Mouse (Mus musculus) MEL (cell line): ENCODE data around the gene 9430097D07Rik. TPM values are rescaled to one million over a fixed set of nuclear protein-coding genes. Genes with fewer than 3 reads are reported as not detected.
A peak's percentile ranks its signal among the peaks of the same experiment; 100 is the strongest.

ENCODE experiments used
- DNase-seq: peaks from one replicate; pipeline ENCODE4 v3.0.0; 2011; ENCODE audit warnings: low read depth, low spot score
- H3K27ac ChIP-seq: 2 replicates; pipeline ENCODE4 v1.5.1; 2012; ENCODE audit warnings: low read depth, mild to moderate bottlenecking, control low read depth, low read length, moderate library complexity; ENCODE audit not compliant: control insufficient read depth
- H3K27me3 ChIP-seq, 2 experiments: fragments of 150-350 bp in 1 of 2; sonication (generic) in 1 of 2; 2 replicates each; pipeline ENCODE4 v1.6.1; 2012; ENCODE audit warnings: low read length in 2 of 2, mild to moderate bottlenecking in 2 of 2, improper control_type of control experiment in 1 of 2, moderate library complexity in 1 of 2; ENCODE audit not compliant: insufficient read depth in 2 of 2, control insufficient read depth in 1 of 2
- H3K36me3 ChIP-seq, 2 experiments: 2 replicates each; pipeline ENCODE4 v1.6.1; 2012 to 2014; ENCODE audit warnings: low read length in 2 of 2, improper control_type of control experiment in 1 of 2, inconsistent platforms in 1 of 2, mild to moderate bottlenecking in 1 of 2; ENCODE audit not compliant: insufficient read depth in 2 of 2, control insufficient read depth in 1 of 2
- H3K4me1 ChIP-seq, 2 experiments: fragments of 150-350 bp in 1 of 2; sonication (generic) in 1 of 2; 2 replicates each; pipeline ENCODE4 v1.6.1; 2012; ENCODE audit warnings: low read length in 2 of 2, improper control_type of control experiment in 1 of 2, mild to moderate bottlenecking in 1 of 2; ENCODE audit not compliant: insufficient read depth in 2 of 2, control insufficient read depth in 1 of 2
- H3K4me3 ChIP-seq, 2 experiments: fragments of 150-350 bp in 1 of 2; sonication (generic) in 1 of 2; 2 replicates each; pipeline ENCODE4 v1.5.1; 2012; ENCODE audit warnings: low read depth in 2 of 2, low read length in 2 of 2, mild to moderate bottlenecking in 2 of 2, moderate library complexity in 2 of 2, control low read depth in 1 of 2, improper control_type of control experiment in 1 of 2; ENCODE audit not compliant: control insufficient read depth in 1 of 2, insufficient read depth in 1 of 2
- H3K79me2 ChIP-seq: 2 replicates; pipeline ENCODE4 v1.6.1; 2012; ENCODE audit warnings: mild to moderate bottlenecking, low read length, moderate library complexity; ENCODE audit not compliant: control insufficient read depth, poor library complexity, insufficient read depth
- H3K9ac ChIP-seq: 2 replicates; pipeline ENCODE4 v1.6.1; 2012; ENCODE audit warnings: low read depth, mild to moderate bottlenecking, control low read depth, low read length, moderate library complexity; ENCODE audit not compliant: control insufficient read depth, poor library complexity, severe bottlenecking
- H3K9me3 ChIP-seq: fragments of 150-350 bp; sonication (generic); replicated peaks from 2 replicates; pipeline ENCODE4 v1.6.1; 2012; ENCODE audit warnings: mild to moderate bottlenecking, low read length, improper control_type of control experiment, moderate library complexity; ENCODE audit not compliant: insufficient read depth
- BHLHE40 ChIP-seq: IDR thresholded peaks from 2 replicates; pipeline ENCODE4 v1.6.1; 2012; ENCODE audit warnings: low read depth, mild to moderate bottlenecking, inconsistent platforms, low read length, improper control_type of control experiment, borderline replicate concordance
- CHD2 ChIP-seq: IDR thresholded peaks from 2 replicates; pipeline ENCODE4 v1.6.1; 2011; ENCODE audit warnings: low read length, improper control_type of control experiment
- CTCF ChIP-seq, 3 experiments: IDR thresholded peaks in 2 of 3; conservative IDR thresholded peaks in 1 of 3; 2 replicates each; pipeline ENCODE4 v1.5.1; 2011 to 2012; ENCODE audit warnings: low read length in 3 of 3, low read depth in 2 of 3, mild to moderate bottlenecking in 2 of 3, improper control_type of control experiment in 1 of 3, inconsistent platforms in 1 of 3, mixed read lengths in 1 of 3, moderate library complexity in 1 of 3; ENCODE audit not compliant: control insufficient read depth in 1 of 3, insufficient read depth in 1 of 3, poor library complexity in 1 of 3, severe bottlenecking in 1 of 3
- E2F4 ChIP-seq: IDR thresholded peaks from 2 replicates; pipeline ENCODE4 v1.6.1; 2011; ENCODE audit warnings: low read depth, low read length, improper control_type of control experiment, borderline replicate concordance
- EP300 ChIP-seq, 2 experiments: IDR thresholded peaks; 2 replicates each; pipeline ENCODE4 v1.6.1; 2011; ENCODE audit warnings: improper control_type of control experiment in 2 of 2, low read length in 2 of 2, low read depth in 1 of 2, mild to moderate bottlenecking in 1 of 2
- ETS1 ChIP-seq: IDR thresholded peaks from 2 replicates; pipeline ENCODE4 v1.6.1; 2012; ENCODE audit warnings: low read depth, mild to moderate bottlenecking, inconsistent platforms, low read length, improper control_type of control experiment, moderate library complexity
- GATA1 ChIP-seq: IDR thresholded peaks from 2 replicates; pipeline ENCODE4 v1.6.1; 2011; ENCODE audit warnings: low read depth, low read length, improper control_type of control experiment
- JUND ChIP-seq: IDR thresholded peaks from 2 replicates; pipeline ENCODE4 v1.6.1; 2011; ENCODE audit warnings: low read depth, mild to moderate bottlenecking, improper control_type of control experiment, low read length
- MAFK ChIP-seq: IDR thresholded peaks from 2 replicates; pipeline ENCODE4 v1.6.1; 2011; ENCODE audit warnings: low read depth, mild to moderate bottlenecking, low read length, improper control_type of control experiment, borderline replicate concordance
- MAX ChIP-seq: IDR thresholded peaks from 2 replicates; pipeline ENCODE4 v1.6.1; 2011; ENCODE audit warnings: low read length, improper control_type of control experiment
- MAZ ChIP-seq: IDR thresholded peaks from 2 replicates; pipeline ENCODE4 v1.6.1; 2012; ENCODE audit warnings: low read depth, mild to moderate bottlenecking, inconsistent platforms, low read length, improper control_type of control experiment
- MYB ChIP-seq: IDR thresholded peaks from 2 replicates; pipeline ENCODE4 v1.6.1; 2011; ENCODE audit warnings: mild to moderate bottlenecking, low read depth, low read length, improper control_type of control experiment
- MYC ChIP-seq: IDR thresholded peaks from 2 replicates; pipeline ENCODE4 v1.6.1; 2011; ENCODE audit warnings: low read depth, mild to moderate bottlenecking, low read length, improper control_type of control experiment, moderate library complexity
- NRF1 ChIP-seq: IDR thresholded peaks from 2 replicates; pipeline ENCODE4 v1.6.1; 2014; ENCODE audit warnings: low read depth, mild to moderate bottlenecking, inconsistent platforms, low read length, improper control_type of control experiment, moderate library complexity; ENCODE audit not compliant: poor library complexity, insufficient read depth, severe bottlenecking
- POLR2AphosphoS2 ChIP-seq: IDR thresholded peaks from 2 replicates; pipeline ENCODE4 v1.6.1; 2011; ENCODE audit warnings: low read length, improper control_type of control experiment
- POLR2AphosphoS5 ChIP-seq: IDR thresholded peaks from 2 replicates; pipeline ENCODE4 v1.6.1; 2012; ENCODE audit warnings: low read depth, borderline replicate concordance, mild to moderate bottlenecking, inconsistent platforms, low read length, moderate library complexity, mixed read lengths
- RAD21 ChIP-seq: IDR thresholded peaks from 2 replicates; pipeline ENCODE4 v1.6.1; 2011; ENCODE audit warnings: mild to moderate bottlenecking, low read depth, low read length, improper control_type of control experiment
- RCOR1 ChIP-seq: IDR thresholded peaks from 2 replicates; pipeline ENCODE4 v1.6.1; 2012; ENCODE audit warnings: low read depth, mild to moderate bottlenecking, inconsistent platforms, low read length, improper control_type of control experiment
- TAL1 ChIP-seq: IDR thresholded peaks from 2 replicates; pipeline ENCODE4 v1.6.1; 2012; ENCODE audit warnings: mild to moderate bottlenecking, inconsistent platforms, low read length, moderate library complexity, mixed read lengths
- TBP ChIP-seq: IDR thresholded peaks from 2 replicates; pipeline ENCODE4 v1.8.0; 2011; ENCODE audit warnings: low read depth, low read length, improper control_type of control experiment
- UBTF ChIP-seq: IDR thresholded peaks from 2 replicates; pipeline ENCODE4 v1.6.1; 2012; ENCODE audit warnings: low read depth, mild to moderate bottlenecking, inconsistent platforms, low read length, improper control_type of control experiment, moderate library complexity, borderline replicate concordance; ENCODE audit not compliant: insufficient read depth
- USF1 ChIP-seq: IDR thresholded peaks from 2 replicates; pipeline ENCODE4 v1.6.1; 2014; ENCODE audit warnings: low read depth, mild to moderate bottlenecking, inconsistent platforms, low read length, improper control_type of control experiment, moderate library complexity
- ZC3H11A ChIP-seq: IDR thresholded peaks from 2 replicates; pipeline ENCODE4 v1.6.1; 2012; ENCODE audit warnings: low read depth, mild to moderate bottlenecking, inconsistent platforms, low read length, improper control_type of control experiment
- ZKSCAN1 ChIP-seq: IDR thresholded peaks from 2 replicates; pipeline ENCODE4 v1.6.1; 2012; ENCODE audit warnings: low read depth, mild to moderate bottlenecking, inconsistent platforms, low read length, improper control_type of control experiment, moderate library complexity
- ZMIZ1 ChIP-seq: IDR thresholded peaks from 2 replicates; pipeline ENCODE4 v1.6.1; 2012; ENCODE audit warnings: low read depth, mild to moderate bottlenecking, inconsistent platforms, low read length, improper control_type of control experiment, moderate library complexity
- ZNF384 ChIP-seq: IDR thresholded peaks from 2 replicates; pipeline ENCODE4 v1.6.1; 2012; ENCODE audit warnings: low read depth, mild to moderate bottlenecking, inconsistent platforms, low read length, improper control_type of control experiment
- polyA plus RNA-seq, 2 experiments: library from polyadenylated mRNA; stranded (reverse) in 1 of 2; unstranded in 1 of 2; fragments of >175 nt in 1 of 2; fragments of >200 nt in 1 of 2; gene quantifications; 2 replicates each; pipeline versions ENCODE4 v1.2.1 to v1.2.4; 2012; ENCODE audit warnings: low replicate concordance in 2 of 2, low read depth in 1 of 2; ENCODE audit not compliant: insufficient read length in 2 of 2, insufficient read depth in 1 of 2, missing spikeins in 1 of 2
- total RNA-seq: library from RNA; depleted of rRNA; stranded (reverse); fragments of 300-350 nt; gene quantifications from 2 replicates; pipeline ENCODE4 v1.2.3, GENCODE M21; 2012

The 9430097D07Rik gene
- total and polyA plus RNA-seq, 3 experiments = 0.11 to 0.12 TPM; not detected in 1

DNA sequence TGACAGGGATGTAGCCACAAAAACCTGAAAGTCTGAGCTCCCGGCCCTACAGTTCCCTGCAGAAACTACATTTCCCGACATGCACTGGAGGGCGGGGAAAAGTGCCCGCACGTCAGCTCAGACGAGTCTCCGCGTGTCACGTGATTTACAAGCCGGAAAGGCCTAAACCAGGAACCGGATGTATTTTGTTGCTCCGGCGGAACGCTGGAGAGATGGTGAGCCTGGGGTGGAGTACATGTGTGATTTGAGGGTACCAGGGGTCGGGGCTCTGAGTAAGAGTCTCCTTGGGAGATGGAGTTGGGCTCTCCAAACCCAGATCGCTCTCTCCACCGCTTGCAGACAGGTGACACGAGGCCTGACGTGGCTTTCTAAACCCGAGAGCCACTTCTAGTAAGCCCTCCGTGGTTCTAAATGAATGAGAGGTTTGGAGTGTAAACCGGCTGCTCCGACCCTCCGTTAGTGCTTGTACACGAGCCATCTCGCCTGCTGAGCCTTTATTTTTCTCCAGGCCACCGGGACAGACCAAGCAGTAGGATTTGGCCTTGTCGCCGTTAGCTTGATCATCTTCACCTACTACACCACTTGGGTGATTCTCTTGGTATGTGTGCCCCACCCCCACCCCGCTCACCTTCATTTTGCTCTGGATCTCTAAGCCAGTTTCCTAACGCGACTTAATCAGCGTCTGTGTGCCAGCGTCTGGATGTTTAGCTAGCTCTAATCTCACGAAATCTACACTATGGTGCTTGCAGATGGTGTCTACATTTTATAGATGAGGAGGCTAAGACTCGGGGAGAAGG lies 4.6 kb downstream of the 9430097D07Rik start, which contains the start of gene Dpm2 (continued):
- TF ChIP-seq BHLHE40 (peak; percentile 68), USF1 (peak; percentile 98), EP300 (IDR thresholded peaks at IDR 0.05; ENCODE audit: low read depth in 1 of 2, low read length in 2 of 2) (no peak), ZNF384 (no peak)

DNA sequence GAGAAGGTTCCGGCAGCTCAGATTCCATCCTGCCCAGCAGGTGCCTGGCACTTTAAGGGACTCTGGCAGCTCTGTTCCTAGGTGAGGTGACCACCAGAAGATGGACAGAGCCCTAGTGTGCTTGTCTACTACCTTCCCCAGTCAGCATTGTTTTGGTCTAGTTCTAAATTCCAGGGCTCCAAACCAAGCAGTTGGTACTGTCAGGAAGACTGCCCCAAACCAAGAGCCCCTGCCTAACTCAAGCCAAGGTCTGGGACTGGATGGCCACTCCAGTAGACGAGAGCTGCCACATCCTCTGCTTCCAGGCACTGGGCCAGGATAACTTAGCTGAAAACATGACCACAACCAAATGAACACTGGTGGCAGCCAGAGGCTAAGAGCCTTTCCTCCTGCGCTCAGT lies 6.5 kb downstream of the 9430097D07Rik start:
- no peaks in the 10 kb centered on the region for H3K9me3 ChIP-seq
- H3K36me3 ChIP-seq = peaks cover 0 to 6% of the 10 kb centered on the region in 2 experiments; a peak in 1 of 4 replicates
- DNase-seq = no peak
- no peak overlapping the region for H3K4me3 ChIP-seq
- no peak overlapping the region for H3K9ac ChIP-seq
- no peaks in the 10 kb centered on the region for H3K27me3 ChIP-seq
- TF ChIP-seq TAL1 = no peak
- no peak for TF ChIP-seq MAX
- no peak for TF ChIP-seq JUND
- no peak for TF ChIP-seq CHD2
- TF ChIP-seq MAZ = no peak
- TF ChIP-seq ETS1 = no peak
- no peak for TF ChIP-seq ZKSCAN1
- no peak for TF ChIP-seq UBTF
- TF ChIP-seq POLR2AphosphoS5 = no peak
- H3K27ac ChIP-seq = no peak overlapping the region
- peaks cover 15% of the 10 kb centered on the region for H3K79me2 ChIP-seq
- peaks cover 3 to 7% of the 10 kb centered on the region in 2 experiments; a peak in 2 of 4 replicates for H3K4me1 ChIP-seq

DNA sequence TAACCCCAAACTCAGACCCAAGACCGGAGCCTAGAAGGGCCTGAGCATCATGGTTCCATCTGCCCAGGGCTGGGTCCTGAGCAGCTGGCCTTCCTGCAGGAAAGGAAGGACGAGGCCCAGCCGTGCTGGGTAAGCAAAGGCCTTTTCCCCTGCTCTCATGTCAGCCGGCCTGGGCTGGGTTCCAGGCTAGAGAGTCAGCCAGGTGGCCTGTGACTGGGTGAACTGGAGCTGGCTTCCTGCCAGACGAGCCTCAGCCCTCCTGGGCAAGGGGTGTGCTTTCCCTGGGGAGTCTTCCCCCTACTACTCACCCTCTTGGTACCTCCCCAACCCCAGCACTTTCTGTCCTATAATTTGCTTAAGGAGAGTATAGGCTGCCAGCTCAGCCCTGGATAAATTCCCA lies 7.3 kb downstream of the 9430097D07Rik start:
- H3K4me1 ChIP-seq = peaks cover 3 to 7% of the 10 kb centered on the region in 2 experiments; a peak in 2 of 4 replicates
- H3K27me3 ChIP-seq = no peaks in the 10 kb centered on the region
- H3K27ac ChIP-seq = no peak overlapping the region
- TF ChIP-seq POLR2AphosphoS5 (no peak), MAFK (no peak), ZC3H11A (no peak), ZMIZ1 (no peak), RCOR1 (no peak), BHLHE40 (no peak), CTCF (IDR thresholded peaks at IDR 0.05 in 2 of 3, conservative IDR thresholded peaks at IDR 0.05 in 1 of 3; ENCODE audit: control insufficient read depth in 1 of 3, insufficient read depth in 1 of 3, low read depth in 2 of 3, low read length in 3 of 3, poor library complexity in 1 of 3, severe bottlenecking in 1 of 3) (no peak), E2F4 (no peak), ZNF384 (no peak), TBP (no peak), RAD21 (no peak), POLR2AphosphoS2 (no peak), MYC (no peak), GATA1 (no peak), NRF1 (no peak), MYB (no peak)
- no peaks in the 10 kb centered on the region for H3K9me3 ChIP-seq
- H3K36me3 ChIP-seq = peaks cover 0 to 6% of the 10 kb centered on the region in 2 experiments; a peak in 1 of 4 replicates
- no peak overlapping the region for H3K4me3 ChIP-seq
- H3K79me2 ChIP-seq = peaks cover 15% of the 10 kb centered on the region
- no peak for DNase-seq
- no peak overlapping the region for H3K9ac ChIP-seq
